Mouse (Mus musculus) spleen, adult 2 months (tissue): Measurements from ENCODE around the gene Clybl.

Experiments
- CTCF ChIP-seq: fragments of 200-500 bp; IDR thresholded peaks from 2 replicates; pipeline ENCODE4 v1.5.1; 2011; ENCODE audit warnings: mild to moderate bottlenecking, inconsistent platforms; ENCODE audit not compliant: insufficient read depth, insufficient read length, insufficient replicate concordance; ENCODE audit errors: extremely low read depth
- POLR2A ChIP-seq: fragments of 200-500 bp; IDR thresholded peaks from 2 replicates; pipeline ENCODE4 v1.6.1; 2011; ENCODE audit warnings: low read depth, low read length, inconsistent platforms

GRCm38 (mm10) chr14:122230621-122231025 lies 49.1 kb downstream of the Clybl start:
- TF ChIP-seq CTCF (no peak), POLR2A (no peak)
